Mouse (Mus musculus) G1E (cell line): ENCODE data around the gene Rnf141.

Source experiments
- CTCF ChIP-seq: IDR thresholded peaks from 2 replicates; pipeline ENCODE4 v1.5.1; 2012; ENCODE audit warnings: low read depth, low read length, inconsistent platforms, mixed read lengths
- GATA1 ChIP-seq: IDR thresholded peaks from 2 replicates; pipeline ENCODE4 v1.6.1; 2012; ENCODE audit warnings: borderline replicate concordance, low read length, inconsistent platforms, mixed read lengths

GRCm38 (mm10) chr7:110801028-110801427, 43.2 kb downstream of the Rnf141 start:
- TF ChIP-seq GATA1 (no peak), CTCF (peak; percentile 88)
